Mouse (Mus musculus) G1E (cell line): ENCODE data around the gene Rftn2.

Experiments used
- CTCF ChIP-seq: IDR thresholded peaks from 2 replicates; pipeline ENCODE4 v1.5.1; 2012; ENCODE audit warnings: low read depth, low read length, inconsistent platforms, mixed read lengths
- GATA1 ChIP-seq: IDR thresholded peaks from 2 replicates; pipeline ENCODE4 v1.6.1; 2012; ENCODE audit warnings: borderline replicate concordance, low read length, inconsistent platforms, mixed read lengths
- GATA2 ChIP-seq: IDR thresholded peaks from 2 replicates; pipeline ENCODE4 v1.6.1; 2012; ENCODE audit warnings: low read depth, low read length, inconsistent platforms, borderline replicate concordance
- TAL1 ChIP-seq: conservative IDR thresholded peaks from 2 replicates; pipeline ENCODE4 v1.6.1; 2012; ENCODE audit warnings: low read depth, low read length, inconsistent platforms, mixed read lengths

DNA sequence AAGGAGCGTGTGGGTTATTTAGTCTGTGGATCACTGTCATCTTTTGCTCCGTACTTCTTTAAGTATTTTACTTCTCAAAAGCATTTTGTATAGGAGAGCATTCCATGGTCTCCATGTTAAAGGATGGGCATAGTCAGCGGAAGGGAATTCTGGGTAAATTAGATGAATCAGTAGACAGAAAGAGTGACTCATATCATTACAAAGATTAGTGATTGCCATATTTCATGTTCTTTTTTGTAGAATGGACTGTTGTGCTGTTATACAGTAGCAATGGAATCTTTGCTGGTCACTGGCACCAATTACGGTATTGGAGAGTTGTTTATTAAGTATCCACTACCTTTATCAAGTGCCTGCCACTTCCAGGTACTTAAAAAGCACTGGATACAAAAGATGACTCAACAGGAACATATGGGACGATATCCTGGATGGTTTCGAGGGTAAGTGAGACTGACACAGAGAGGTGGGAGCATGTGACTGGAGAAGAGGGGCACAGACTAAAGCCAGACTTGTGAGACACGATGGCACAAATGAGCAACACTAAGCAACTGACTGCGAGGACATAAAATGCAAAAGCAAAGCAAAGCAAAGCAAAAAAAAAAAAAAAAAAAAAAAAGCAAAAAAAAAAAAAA, 1.8 kb upstream of the Rftn2 start:
- no peak for TF ChIP-seq CTCF
- TF ChIP-seq GATA1: no peak
- TF ChIP-seq GATA2: no peak
- no peak for TF ChIP-seq TAL1
